Mouse (Mus musculus) bone marrow macrophage, adult 2 months (primary cell): ENCODE results near the gene Dnase1l3.

Source experiments
- CTCF ChIP-seq: IDR thresholded peaks from 2 replicates; pipeline ENCODE4 v1.5.1; 2012; ENCODE audit warnings: low read depth, mild to moderate bottlenecking, low read length, moderate library complexity
- POLR2A ChIP-seq: IDR thresholded peaks from 2 replicates; pipeline ENCODE4 v1.6.1; 2012; ENCODE audit warnings: mild to moderate bottlenecking, low read depth, low read length, borderline replicate concordance

DNA sequence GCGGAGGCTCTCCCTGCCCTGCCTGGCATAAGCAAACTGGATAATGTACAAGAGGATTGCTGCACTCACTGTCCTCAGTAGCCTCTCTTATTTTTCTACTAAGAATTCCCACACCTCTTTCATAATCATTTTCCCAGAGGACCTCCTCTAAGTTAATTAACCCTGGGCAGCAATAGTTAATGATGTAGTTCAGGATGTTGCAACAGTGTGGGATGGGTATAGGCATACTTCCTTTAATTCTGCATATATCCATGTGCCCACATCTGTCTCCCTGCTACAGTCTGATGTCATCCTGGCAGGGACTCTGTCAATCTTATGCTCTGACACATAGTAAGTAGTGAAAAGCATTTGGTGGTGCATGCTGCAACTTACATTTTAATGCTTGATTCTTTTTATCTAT lies 13.1 kb downstream of the Dnase1l3 start:
- TF ChIP-seq CTCF (no peak), POLR2A (no peak)
